Mouse (Mus musculus) central nervous system, embryonic 11.5 days (tissue): ENCODE data around the gene B230104I21Rik. TPM values are rescaled to one million over a fixed set of nuclear protein-coding genes. Genes with fewer than 3 reads are reported as not detected.

Source experiments
- polyA plus RNA-seq: library from polyadenylated mRNA; depleted of rRNA; stranded (reverse); fragments of >200 nt; gene quantifications from 2 replicates; pipeline ENCODE4 v1.2.3, GENCODE M21; 2012; rRNA removed

Gene B230104I21Rik
- polyA plus RNA-seq, result 0.07 and 0.10 TPM in 2 replicates

GRCm38 (mm10) chr4:154335761-154336160 lies at the start of gene B230104I21Rik:
Gene B230104I21Rik, plus strand, starts transcription at chr4:154336127.

GRCm38 (mm10) chr4:154301466-154301881 lies 34.5 kb upstream of the B230104I21Rik start, which contains the start of gene Arhgef16:
Gene Arhgef16, minus strand, starts transcription at chr4:154301676.

Other genes starting within 250 kb of the B230104I21Rik start
- 1.7 and 2.4 TPM in 2 replicates for gene Trp73, start 195.9 kb upstream of the B230104I21Rik start, polyA plus RNA-seq
- 40.0 and 57.3 TPM in 2 replicates for gene Wrap73, start 193.8 kb upstream of the B230104I21Rik start, polyA plus RNA-seq
- 71.2 and 91.6 TPM in 2 replicates for gene Tprgl, start 175.5 kb upstream of the B230104I21Rik start, polyA plus RNA-seq
- 21.2 and 25.6 TPM in 2 replicates for gene Megf6, start 165.4 kb upstream of the B230104I21Rik start, polyA plus RNA-seq
- 1.0 and 1.9 TPM in 2 replicates for gene Arhgef16, start 34.5 kb upstream of the B230104I21Rik start, polyA plus RNA-seq